Mouse (Mus musculus) kidney, adult 2 months (tissue): Measurements from ENCODE around the gene Rab3c.

Experiments used
- CTCF ChIP-seq: fragments of 200-500 bp; conservative IDR thresholded peaks from 2 replicates; pipeline ENCODE4 v1.5.1; 2011; ENCODE audit warnings: low read depth, mild to moderate bottlenecking, control low read depth, low read length, moderate library complexity, mixed read lengths; ENCODE audit not compliant: insufficient read depth, insufficient read length
- POLR2A ChIP-seq: fragments of 200-500 bp; IDR thresholded peaks from one replicate; pipeline ENCODE4 v1.6.1; 2011; ENCODE audit warnings: low read depth, low read length, control low read depth

DNA sequence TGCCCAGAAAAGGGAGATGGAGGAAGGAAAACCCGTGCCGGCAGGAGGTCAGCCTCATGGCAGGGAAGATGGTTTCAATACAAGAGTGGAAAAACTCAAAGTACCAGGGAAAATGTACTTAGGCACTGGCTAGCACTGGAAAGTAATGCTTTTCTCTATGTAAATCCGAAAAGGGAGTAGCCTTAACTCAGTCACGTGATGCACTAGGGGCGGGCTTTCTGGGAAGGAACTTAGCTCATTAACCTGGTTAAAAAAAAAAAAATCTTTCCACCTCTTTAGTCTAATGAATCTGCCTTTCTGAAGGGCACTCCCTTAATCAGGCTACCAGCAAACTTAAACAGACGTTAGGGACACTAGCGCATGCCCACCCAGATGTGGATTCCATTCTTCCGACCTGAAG, 249.7 kb downstream of the Rab3c start:
- TF ChIP-seq CTCF (no peak), POLR2A (no peak)
